Mouse (Mus musculus) c-Kit-negative CD71-positive TER-119-positive erythroid progenitor cells, embryonic 14.5 days (primary cell): Measurements from ENCODE around the gene Hist3h2ba.

ENCODE experiments used
- DNase-seq: peaks from one replicate; pipeline ENCODE4 v3.0.0-alpha.2; 2013; ENCODE audit warnings: low read depth, low spot score

The Hist3h2ba gene

GRCm38 (mm10) chr11:58963543-58963942 lies 14.8 kb downstream of the Hist3h2ba start:
- no peak for DNase-seq

DNA sequence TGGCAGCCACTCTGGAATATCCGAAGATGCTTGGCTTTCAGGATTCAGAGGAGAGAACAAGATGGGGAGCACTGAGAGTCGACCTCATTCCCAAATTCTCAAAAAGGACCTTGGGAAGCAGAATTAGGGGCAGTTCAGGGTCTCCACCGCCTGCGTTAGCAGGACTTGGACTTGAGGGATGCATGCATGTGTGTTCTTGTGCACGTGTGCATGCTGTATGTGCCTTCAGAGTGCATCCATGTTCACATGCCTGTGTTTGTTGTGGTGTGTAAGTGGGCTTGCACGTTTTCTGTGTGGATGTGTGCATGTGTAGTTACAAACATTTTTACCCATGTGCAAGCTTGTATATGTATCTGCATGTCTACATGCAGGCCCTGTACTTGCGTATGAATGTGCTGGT lies 15.5 kb downstream of the Hist3h2ba start:
- no peak for DNase-seq

- no peak for DNase-seq
These were observed 16.5 kb downstream of the Hist3h2ba start for GRCm38 (mm10) chr11:58965001-58965760.

DNA sequence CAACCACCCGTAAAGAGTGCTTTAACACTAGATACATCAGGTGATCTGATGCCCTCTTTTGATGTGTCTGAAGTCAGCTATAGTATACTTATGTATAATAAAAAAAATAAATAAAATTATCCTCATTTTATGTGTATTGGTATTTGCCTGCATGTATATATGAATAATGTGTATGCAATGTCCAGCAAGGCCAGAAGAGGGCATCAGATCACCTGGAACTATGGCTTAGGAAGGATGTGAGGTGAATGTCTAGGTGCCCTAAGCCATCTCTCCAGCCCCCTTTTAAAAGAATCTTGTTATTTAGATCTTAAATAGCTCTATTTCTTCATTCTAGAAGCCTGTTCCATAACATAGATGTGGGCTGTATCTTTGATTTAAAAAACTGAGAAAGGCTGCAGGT lies 18.6 kb downstream of the Hist3h2ba start:
- DNase-seq: no peak

DNA sequence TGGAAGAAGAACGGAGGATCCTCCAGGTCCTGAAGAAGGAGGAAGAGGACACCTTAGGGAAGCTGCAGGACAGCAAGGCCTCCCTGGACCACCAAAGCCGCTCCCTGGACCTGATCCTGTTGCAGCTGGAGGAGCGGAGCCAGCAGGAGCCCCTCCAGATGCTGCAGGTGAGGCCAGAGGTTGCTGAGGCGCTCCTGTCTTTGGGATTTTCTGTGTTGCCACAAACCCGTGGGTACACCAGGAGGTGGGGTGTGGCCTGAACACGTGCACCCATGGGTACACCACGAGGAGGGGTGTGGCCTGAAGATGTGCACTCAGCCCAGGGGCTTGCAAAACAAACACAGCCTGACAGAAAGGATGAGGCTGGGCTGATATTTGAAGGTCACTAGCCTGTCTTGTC lies 19.8 kb downstream of the Hist3h2ba start:
- no peak for DNase-seq

- DNase-seq: no peak
These were observed 20.3 kb downstream of the Hist3h2ba start for GRCm38 (mm10) chr11:58969027-58969426.

DNA sequence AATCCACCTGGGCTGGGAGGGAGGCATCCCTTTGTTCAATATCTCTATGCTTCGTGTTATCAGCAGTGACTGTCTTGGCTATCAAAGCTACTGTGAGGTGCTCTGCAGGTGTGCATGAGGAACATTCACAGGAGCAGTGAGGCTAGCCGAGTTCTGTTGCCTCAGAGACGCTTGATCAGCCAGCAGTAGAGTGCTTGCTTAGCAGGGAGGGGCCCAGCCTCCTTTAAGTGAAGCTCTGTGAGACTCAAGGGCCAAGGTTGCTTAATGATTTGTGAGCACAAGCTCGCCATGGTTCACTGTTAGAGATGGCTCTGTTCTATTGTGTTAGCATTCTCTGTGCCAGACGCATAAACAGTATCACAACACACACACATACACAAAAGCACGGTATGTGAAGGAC lies 20.9 kb downstream of the Hist3h2ba start:
- no peak for DNase-seq

DNA sequence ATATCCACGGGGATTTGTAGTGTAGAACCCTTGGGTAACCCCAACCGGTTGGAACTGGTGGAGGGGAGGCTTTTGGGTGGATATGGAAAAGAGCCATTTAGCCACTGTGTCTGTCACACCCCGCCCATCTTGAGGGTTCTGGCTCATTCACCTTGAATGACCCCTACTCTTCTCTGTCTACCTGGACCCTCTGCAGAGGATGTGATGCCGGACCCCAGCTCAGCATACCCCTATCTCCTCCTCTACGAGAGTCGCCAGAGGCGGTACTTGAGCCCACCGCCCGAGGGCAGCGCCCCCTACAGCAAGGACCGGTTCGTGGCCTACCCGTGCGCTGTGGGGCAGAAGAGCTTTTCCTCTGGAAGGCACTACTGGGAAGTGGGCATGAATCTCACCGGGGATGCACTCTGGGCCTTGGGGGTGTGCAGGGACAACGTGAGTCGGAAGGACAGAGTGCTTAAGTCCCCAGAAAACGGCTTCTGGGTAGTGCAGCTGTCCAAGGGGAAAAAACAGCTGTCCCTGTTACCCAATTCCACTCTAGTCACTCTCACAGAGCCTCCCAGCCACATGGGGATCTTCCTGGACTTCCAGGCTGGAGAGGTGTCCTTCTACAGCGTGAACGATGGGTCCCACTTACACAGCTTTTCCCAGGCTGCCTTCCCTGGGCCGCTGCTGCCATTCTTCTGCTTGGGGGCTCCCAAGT lies 22.3 kb downstream of the Hist3h2ba start:
- no peak for DNase-seq

- DNase-seq: no peak
These were observed 23.1 kb downstream of the Hist3h2ba start for GRCm38 (mm10) chr11:58971796-58972195.

DNA sequence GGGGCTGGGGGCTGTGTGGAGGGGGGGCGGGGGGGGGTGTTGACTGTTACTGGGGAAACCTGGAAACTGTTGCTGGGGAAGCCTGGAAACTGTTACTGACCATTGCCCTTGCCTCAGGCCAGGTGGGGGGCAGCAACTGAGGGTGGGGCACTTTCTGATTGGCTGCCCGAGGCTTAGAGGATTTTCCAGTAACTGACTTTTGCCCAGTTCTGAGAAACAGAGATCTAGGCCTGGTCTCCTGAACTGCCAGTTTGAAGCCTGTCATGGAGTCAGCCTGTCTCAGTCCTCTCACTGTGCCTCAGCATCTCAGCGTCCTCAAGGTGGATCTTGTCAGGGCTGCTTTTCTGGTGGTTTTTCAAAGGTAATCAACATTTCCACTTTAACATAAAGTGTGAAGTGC lies 25.7 kb downstream of the Hist3h2ba start:
- no peak for DNase-seq

GRCm38 (mm10) chr11:58977150-58977549 lies 28.4 kb downstream of the Hist3h2ba start:
- no peak for DNase-seq

- DNase-seq: no peak
These were observed 28.9 kb downstream of the Hist3h2ba start for GRCm38 (mm10) chr11:58977607-58978026.

GRCm38 (mm10) chr11:58978027-58978705 lies 29.4 kb downstream of the Hist3h2ba start, which contains the start of gene Trim11:
Gene Trim11, plus strand, starts transcription at chr11:58978093.
- DNase-seq: no peak

DNA sequence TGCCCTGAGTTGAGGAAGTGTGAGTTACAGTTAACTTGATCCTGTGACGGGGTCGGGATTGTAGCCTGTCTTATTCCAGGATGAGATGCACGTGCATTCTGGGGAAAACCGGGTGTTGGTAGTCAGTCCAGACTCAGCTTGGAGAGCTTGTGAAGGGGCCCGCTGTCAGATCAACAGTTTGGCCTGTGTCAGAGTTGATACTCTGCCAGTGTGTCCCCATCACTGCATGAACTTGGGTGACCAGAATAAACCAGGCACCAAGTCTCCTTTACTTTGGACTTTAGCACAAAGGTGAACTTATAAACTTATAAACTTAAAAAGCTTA lies 29.9 kb downstream of the Hist3h2ba start:
- no peak for DNase-seq

DNA sequence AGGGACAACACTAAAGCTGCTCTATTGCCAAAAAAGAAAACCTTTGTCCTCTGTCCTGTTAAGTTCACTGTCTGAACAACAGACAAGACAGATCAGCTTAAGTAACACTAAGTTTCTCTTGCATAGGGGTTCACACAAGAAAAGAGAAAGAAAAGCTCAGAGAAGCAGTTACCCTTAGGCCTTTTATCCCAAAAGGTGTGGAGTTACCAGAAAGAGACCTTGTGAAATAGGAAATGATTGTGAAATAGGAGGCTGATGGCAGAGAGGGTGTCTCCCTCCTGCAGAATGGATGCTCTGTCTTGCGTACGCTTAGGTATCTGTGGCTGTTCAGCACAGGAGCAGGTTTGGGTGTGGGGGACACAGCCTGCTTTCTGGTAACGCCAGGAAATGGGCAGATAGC lies 30.5 kb downstream of the Hist3h2ba start:
- no peak for DNase-seq

DNA sequence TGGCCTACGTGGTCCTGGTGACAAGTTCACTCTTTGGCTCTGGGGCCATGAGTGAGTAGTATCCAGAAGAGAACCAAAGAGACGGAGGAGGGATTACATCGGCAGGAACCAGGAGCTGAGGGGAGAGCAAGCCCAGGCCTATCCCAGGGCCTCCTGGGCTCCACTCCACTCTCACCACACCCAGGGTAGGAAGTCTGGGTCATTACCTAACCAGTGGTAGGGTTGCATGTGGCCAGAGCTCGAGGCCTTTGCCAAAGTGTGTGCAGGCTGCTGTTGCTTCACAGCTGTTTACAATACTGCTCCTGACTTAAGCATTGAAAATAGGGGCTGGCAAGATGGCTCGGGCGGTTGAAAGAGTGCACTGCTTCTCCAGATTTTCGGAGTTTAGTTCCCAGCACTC lies 30.9 kb downstream of the Hist3h2ba start:
- DNase-seq: no peak

DNA sequence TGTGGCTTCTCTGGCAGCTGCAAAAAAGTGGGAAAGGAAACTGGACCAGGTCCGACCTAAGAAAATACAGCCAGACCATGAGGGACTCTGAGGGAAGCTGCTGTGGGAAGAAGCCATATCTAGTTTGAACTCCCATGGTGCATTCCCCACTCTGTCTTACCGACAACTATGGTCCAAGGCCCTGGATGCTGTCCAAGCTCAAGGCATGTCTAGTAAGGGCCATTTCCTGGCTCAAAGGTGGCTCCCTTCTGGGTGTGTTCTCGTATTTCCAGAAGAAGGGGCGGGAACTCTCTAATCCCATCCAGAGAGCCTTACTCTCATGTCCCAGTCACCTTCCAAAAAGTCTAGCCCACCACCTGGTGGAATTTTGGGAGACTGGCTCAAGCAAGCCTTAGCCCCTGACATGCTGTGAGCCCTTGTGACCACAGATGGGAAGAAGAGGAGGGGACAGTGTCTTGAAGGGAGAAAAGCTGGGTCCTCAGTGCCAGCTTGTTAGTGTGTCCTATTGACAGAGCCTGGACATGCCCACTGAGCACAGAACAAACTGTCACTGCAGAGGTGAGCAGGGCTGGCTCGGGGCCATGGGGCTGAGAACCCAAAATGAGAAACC lies 31.8 kb downstream of the Hist3h2ba start:
- no peak for DNase-seq

DNA sequence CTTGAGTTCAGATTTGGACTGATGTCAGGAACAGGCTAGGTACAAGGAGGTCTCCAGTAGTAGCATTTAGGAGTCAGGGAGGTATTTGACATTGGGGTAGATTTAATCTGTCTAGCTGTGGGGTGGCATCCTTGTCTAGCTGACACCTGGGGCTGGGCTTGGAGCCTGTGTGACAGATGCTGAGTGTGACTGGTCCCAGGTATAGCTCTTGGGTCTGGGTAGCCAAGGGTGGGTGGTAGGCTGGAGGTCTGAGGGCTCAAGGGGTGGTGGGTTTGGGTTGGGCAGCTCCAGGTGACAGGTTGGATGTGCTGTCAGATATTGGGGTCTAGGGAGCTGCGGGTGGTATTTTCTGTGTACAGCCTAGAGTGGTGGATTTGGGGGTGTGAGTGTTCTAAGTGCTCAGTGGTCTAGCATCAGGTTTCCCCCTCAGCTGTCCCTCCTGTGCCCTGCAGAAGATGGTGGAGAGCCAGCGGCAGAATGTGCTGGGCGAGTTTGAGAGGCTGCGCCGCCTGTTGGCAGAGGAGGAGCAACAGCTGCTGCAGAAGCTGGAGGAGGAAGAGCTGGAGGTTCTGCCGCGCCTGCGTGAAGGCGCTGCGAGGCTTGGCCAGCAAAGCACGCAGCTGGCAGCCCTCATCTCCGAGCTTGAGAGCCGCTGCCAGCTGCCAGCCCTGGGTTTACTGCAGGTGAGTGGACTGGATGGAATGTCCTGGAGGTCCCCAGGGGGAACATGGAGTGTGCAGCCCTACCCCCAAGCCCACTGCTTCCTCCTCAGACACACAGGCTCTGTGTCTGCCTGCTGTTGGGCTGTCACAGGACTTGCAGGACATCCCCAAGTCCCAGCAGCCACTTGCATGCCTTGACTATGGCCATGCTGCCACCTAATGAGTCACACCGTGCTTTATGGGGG lies 33.1 kb downstream of the Hist3h2ba start:
- no peak for DNase-seq

DNA sequence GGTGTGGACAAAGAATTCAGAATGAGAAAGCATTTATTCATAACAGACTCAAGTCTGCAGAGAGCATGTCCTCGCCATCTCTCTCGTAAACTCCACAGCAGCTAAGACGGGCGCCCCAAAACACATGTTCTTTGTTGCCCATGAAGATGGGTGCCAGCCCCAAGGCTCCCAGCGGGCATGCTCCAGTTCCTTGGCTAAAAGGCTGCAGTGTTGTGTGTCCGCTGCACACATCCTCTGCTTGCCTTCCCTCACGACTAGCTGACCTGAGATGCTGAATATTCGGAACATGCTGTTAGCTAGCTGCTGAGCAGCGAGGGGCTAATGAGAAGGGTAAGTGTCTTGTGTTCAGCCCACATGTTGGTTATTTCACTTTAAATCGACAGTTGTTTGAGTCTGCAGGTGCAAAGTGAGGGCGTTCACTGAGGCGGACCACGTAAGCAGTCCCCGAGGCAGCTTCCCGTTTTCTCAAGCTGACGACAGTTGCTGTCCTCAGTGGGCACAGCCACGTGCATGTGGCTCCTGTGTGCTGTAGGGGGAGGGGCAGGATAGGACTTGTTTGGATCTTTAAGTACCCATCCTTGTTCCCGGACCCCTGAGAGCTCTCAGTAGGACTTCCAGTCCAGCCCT lies 33.9 kb downstream of the Hist3h2ba start:
- no peak for DNase-seq

DNA sequence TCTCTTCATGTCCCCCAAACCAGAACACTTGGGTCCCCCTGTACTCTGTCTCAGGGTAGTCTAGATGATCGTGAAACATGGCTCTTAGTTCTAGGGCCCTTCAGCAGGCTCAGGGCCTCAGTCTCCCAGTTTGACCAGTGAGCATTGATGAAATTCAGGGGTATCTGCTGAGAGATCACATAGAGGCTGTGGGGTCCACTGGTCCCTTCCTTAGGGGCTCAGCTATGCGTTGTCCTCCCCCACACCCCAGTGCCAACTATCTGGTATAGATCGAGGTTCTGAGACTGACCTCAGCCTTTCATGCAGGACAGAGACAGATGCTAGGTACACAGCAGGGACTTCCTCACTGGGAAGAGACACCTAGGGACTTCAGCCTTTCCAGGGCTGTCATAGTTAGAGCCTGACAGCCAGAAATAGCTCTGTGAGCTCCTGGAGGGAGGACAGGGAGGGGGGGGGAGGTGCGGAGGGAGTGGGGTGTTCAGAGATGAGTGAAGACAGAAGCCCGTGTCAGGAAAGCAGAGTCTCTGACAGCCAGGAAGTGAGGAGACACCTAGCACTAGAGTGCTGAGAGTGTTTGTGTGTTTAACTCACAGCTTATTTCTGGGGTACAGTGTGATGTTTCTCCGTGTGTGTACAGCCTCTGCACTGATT lies 35.1 kb downstream of the Hist3h2ba start:
- no peak for DNase-seq
